Mouse (Mus musculus): Measurements from ENCODE around the gene Rabl2.

GRCm38 (mm10) chr15:89591317-89591716, 406 bp downstream of the Rabl2 start:
- TF ChIP-seq POLR2A (IDR thresholded peaks at IDR 0.05; ENCODE audit: low read depth, low read length) (no peak), CTCF (IDR thresholded peaks at IDR 0.05; ENCODE audit: extremely low read depth, insufficient read depth, insufficient read length, insufficient replicate concordance) (no peak)
